Mouse (Mus musculus): ENCODE measurements at regions not wholly inside any gene's neighbourhood (a gene's known extent, or its start where the extent isn't known, plus 50 kb on each side); places are given as distances from the start of the nearest gene placed in this dataset.
"Not testable (repeated sequence)": the region's sequence is repeated elsewhere in the genome, so short reads cannot be mapped to it uniquely, and the experiment has no call there.

- ATAC-seq (replicated peaks; ENCODE audit: low FRiP score, poor library complexity, severe bottlenecking): no peak
These were observed 160.0 kb upstream of the Col8a1 start for GRCm38 (mm10) chr16:57914506-57914905.

DNA sequence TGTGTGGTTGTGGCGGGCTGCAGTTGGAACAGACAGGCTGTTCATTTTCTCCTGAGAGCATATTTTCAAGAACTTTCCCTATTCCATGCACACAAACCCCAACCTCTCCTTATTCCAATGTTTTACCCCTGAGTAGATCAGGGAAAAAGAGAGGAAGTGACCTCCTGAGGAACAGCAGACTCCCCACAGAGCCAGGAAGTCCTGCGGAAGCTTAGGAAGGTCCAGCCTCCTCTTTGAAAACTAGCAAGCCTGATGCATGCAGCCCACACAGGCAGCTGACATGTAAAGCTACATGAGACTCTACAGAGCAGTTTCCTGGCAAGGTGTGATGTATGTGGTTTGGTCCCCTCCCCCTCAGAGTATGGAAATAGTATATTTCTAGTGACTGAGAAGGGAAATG lies 160.9 kb upstream of the Col8a1 start:
- no peak for ATAC-seq (replicated peaks; ENCODE audit: low FRiP score, poor library complexity, severe bottlenecking)

- ATAC-seq (replicated peaks; ENCODE audit: low FRiP score, poor library complexity, severe bottlenecking): no peak
These were observed 169.1 kb upstream of the Col8a1 start for GRCm38 (mm10) chr16:57923447-57924129.

DNA sequence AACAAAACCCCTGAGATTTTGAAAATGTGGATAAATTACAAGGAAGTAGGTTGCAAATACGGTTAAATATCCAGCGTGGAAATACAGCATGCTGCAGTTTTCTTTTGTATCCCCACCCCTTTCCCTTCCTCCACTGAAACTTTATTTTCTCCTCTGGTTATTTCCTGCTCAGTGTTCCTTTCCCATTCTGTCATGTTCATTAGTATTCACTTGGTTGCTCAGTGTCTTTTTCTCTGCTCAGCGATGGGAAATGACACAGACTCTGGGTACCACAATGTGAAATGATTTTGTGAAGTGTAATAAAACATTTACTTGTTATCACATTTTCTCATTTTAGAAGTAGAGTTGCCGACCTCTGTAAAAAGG lies 169.6 kb upstream of the Col8a1 start:
- no peak for ATAC-seq (replicated peaks; ENCODE audit: low FRiP score, poor library complexity, severe bottlenecking)

GRCm38 (mm10) chr16:57927816-57928215 lies 173.3 kb upstream of the Col8a1 start:
- ATAC-seq (replicated peaks; ENCODE audit: low FRiP score, poor library complexity, severe bottlenecking): no peak

- ATAC-seq (replicated peaks; ENCODE audit: low FRiP score, poor library complexity, severe bottlenecking): no peak
These were observed 173.8 kb upstream of the Col8a1 start for GRCm38 (mm10) chr16:57928301-57928700.

- no peak for ATAC-seq (replicated peaks; ENCODE audit: low FRiP score, poor library complexity, severe bottlenecking)
These were observed 174.7 kb upstream of the Col8a1 start for GRCm38 (mm10) chr16:57929151-57929764.

GRCm38 (mm10) chr16:57945404-57945803 lies 190.9 kb upstream of the Col8a1 start:
- ATAC-seq (replicated peaks; ENCODE audit: low FRiP score, poor library complexity, severe bottlenecking): no peak

DNA sequence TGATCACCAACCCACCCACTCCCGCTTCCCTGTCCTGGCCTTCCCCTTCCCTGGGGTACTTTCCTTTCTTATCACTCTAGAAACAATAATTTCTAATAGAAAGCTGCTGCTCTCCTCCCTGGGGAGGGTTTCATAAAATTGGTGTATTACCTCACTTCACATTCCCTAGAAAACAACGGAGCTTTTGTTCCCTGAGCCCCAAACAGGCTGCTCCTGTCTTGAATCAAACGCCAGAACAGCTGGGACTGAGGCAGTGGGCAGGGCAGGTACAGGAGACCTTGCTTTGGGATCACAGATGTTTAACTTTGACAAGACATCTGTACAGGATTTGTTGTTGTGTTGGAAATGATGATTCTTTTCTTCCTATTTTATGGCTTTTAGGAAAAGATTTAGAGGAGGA lies 192.8 kb upstream of the Col8a1 start:
- ATAC-seq (replicated peaks; ENCODE audit: low FRiP score, poor library complexity, severe bottlenecking): no peak

DNA sequence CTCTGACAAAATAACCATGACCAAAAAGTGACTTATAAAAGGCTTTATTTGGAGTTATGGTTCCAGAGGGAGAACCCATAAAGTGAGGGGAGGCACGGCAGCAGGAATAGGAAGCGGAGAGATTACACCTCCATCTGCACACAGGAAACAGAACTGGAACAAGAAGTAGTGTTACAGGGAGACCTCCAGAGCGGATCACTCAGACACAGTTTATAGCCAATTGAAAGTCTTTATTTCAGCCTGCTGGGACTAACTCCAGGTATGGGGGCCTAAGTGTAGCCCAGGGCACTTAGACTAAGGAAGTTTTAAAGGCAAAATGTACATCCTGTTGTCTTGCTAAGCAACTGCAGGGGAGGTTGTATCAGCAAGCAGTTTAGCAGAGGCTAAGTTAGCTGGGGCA lies 195.1 kb upstream of the Col8a1 start:
- ATAC-seq (replicated peaks; ENCODE audit: low FRiP score, poor library complexity, severe bottlenecking): no peak

DNA sequence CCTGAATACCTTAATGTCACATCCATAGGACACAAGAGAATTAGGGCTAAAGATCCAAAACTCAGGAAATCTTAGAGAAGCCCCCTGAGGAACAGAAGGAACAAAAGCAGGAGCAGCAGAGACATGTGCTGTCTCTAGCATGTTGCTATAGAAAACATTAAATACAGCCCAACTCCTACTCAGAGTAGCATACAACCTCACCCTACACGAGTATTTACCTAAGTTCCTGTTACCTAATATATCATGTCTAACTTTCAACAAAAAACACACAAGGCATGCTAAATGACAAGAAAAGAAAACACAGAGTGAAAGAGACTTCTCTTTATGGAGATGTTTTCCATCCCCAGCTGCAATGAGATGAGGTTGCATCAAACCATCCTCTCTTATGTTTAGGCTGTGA lies 216.4 kb upstream of the Col8a1 start:
- no peak for ATAC-seq (replicated peaks; ENCODE audit: low FRiP score, poor library complexity, severe bottlenecking)

DNA sequence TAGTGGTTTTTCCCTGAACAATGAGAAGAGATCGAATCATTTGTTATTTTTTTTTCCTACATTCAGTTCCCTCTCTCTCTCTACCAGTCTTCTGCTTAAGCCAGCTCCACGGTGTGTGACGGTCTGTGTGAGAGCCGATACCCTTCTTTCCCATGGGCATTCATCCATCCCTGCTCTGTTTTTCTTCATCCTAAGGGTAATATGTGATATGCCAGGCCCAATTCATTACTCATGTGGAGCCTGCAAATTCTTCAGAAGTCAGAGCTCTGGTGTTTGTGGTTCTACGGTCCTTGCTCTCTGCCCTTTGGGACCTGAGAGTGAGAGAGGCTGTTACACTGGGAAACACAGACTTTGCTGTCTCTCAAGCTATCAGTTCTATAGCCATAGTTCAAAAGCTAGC lies 229.6 kb upstream of the Col8a1 start:
- no peak for ATAC-seq (replicated peaks; ENCODE audit: low FRiP score, poor library complexity, severe bottlenecking)

DNA sequence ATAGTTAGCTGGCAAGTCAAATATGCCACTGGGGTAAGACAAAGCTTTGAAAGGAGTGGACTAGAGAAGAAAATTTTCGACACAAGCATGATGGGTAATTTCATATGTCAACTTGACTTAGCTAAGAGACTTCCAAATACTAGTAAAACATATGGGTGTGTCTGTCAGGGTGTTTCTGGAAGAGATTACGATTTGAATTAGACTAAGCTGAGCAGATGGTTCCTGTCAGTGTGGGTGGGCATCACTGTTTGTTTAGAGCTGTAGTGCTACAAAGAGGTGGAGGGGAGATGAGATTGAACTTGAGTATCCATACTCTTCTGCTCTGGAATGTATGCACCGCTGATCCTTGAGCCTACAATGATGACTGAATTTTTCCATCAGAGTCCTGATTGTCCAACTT lies 251.2 kb upstream of the Col8a1 start:
- ATAC-seq (replicated peaks; ENCODE audit: low FRiP score, poor library complexity, severe bottlenecking): no peak

DNA sequence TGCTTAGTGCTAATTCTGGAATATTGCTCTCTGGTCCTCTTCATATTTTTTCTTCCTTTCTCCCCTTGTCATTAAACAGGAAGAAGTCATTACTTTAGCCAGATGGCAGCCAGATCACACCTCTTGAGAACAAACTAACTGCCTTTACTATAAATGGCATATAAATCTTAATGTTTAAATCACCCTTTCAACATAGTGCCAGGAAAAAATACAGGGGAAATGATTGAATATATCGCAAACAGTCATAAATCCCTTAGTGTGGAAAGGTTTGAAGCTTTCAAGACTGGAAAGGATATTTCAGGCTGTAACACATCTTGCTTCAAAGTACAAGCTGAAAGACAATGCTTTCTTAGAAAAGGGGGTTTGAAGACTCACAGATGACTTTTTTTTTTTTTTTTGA lies 259.0 kb upstream of the Col8a1 start:
- ATAC-seq (replicated peaks; ENCODE audit: low FRiP score, poor library complexity, severe bottlenecking): no peak

DNA sequence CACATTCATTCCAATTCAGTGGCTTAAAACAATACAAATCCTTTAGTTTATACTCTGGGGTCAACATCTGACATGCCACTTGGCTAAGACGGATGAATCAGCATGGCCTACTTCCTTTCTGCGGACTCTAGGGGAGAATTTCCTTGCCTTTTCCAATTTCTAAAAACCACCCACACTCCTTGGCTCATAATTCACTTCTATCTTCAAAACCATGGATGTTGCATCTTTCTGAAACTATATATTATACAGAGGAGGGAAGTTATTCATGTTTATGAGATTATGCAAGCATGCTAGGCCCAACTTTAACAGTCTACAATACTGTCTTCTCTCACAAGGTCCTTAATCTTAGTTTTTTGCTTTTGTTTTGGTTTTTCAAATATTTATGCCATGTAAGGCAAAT lies 273.0 kb upstream of the Col8a1 start:
- ATAC-seq (replicated peaks; ENCODE audit: low FRiP score, poor library complexity, severe bottlenecking): no peak

DNA sequence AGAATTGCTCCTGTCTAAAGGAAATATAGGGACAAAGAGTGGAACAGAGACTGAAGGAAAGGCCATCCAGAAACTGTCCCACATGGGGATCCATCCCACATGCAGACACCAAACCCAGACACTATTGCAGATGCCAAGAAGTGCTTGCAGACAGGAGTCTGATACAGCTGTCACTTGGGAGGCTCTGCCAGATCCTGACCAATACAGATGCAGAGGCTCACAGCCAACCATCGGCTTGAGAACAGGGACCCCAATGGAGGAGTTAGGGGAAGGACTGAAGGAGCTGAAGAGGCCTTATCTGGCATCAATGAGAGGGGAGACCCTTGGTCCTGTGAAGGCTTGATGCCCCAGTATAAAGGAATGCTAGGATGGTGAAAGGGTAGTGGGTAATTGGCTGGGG lies 274.0 kb upstream of the Col8a1 start:
- ATAC-seq (replicated peaks; ENCODE audit: low FRiP score, poor library complexity, severe bottlenecking): not testable (repeated sequence)

DNA sequence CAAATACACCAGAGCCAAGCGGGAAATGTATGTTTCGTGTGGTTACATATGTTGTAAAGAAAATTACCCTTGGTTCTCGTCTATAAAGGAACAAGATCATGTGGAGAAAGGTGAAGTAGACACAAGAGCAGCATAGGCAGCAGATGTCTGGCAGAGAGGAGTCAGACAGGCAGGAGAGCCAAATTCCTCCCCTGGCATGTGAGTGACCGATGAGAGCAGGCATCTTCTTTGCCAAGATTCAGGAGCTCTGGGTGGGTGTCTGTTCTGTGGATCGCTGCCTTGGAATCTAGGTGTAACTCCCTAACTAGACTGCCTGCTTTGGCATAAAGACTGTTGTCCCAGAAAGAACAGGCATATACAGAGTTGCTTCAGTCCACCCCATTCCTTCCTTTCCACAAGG lies 275.1 kb upstream of the Col8a1 start:
- no peak for ATAC-seq (replicated peaks; ENCODE audit: low FRiP score, poor library complexity, severe bottlenecking)

DNA sequence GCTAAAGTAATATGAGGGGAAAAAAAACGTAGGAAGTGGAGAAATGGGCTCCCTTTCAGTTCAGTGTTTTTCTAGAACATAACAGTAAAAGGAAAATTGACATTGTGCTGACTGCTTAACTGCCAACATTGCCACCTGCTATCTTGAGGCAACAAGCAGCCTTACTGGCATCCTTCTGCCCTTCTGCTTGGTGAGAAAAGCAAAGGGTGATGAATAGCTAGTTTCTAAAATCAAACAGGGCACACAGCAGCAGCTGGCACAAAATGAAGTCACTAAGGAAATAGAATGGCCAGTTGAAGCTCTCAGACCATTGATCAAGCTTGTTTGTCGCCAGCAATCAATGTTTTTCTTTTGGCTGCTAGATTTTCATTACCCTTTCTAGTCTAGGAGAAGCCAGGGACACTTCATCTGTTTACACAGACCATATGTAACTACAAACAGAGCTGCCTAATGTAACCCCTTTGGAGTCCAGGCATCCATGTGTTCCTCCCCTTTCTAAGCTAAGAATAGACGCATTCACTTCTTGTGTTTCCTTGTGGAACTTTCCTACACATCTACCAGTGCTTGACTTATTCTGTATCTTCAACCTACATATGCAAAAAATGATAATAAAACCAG lies 314.2 kb upstream of the Col8a1 start:
- no peak for ATAC-seq (replicated peaks; ENCODE audit: low FRiP score, poor library complexity, severe bottlenecking)

DNA sequence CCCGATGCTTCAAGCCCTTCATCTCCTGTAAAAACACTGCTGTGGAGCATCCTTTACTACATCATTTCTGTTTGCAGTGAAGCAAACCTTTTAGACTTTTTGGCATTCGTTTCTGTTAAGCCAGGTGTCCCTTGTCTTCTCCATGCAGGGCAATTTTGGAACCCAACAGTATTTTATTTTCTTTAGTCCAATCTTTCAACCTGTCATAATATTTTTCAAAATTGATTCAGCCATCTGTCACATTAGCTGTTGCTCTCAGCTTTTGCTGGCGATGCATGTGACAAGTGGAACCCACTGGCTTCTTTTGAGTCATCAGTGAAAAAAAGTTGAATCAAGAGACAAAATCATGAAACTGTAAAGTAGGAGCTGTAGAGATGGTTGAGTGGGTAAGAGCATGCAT lies 317.9 kb upstream of the Col8a1 start:
- ATAC-seq (replicated peaks; ENCODE audit: low FRiP score, poor library complexity, severe bottlenecking): no peak

DNA sequence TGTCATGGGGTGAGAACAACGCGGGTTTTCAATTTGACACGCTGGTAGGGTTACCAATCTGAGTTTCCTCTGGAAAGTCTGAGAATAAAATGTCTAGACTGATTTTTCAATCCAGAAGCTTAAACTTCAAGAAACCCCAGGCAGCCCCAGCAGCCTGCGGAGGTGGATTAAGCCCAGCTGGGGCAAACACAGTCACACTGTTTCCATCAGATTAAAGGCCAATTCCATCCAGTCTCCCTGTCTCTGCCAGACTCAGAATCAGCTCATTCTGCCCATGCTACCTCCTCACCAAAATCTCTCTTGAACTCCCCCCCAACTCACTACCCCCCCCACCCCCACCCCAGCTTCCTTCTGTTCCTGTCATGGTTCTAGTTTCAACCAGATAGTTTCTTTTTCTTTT lies 307.9 kb upstream of the Dcbld2 start:
- no peak for ATAC-seq (replicated peaks; ENCODE audit: low FRiP score, poor library complexity, severe bottlenecking)

DNA sequence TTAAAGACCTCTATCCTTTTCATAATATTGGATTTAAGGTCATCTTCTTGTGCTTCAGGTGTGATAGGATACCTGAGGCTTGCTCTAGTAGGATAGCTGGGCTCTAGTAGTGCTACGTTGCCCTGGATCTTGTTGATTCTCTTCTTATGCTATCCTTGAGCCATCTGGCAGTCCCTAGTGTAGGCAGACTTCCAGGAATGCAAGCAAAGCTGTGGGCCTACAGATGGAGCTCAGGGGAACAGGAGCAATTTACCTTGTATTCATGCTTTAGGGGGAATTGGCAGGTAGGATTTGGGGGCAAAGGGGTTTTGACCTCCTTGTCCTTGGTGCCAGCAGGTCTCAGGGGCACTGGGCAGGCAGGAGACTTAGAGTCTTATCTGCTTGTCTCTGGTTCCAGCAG lies 297.8 kb upstream of the Dcbld2 start:
- ATAC-seq (replicated peaks; ENCODE audit: low FRiP score, poor library complexity, severe bottlenecking): no peak

DNA sequence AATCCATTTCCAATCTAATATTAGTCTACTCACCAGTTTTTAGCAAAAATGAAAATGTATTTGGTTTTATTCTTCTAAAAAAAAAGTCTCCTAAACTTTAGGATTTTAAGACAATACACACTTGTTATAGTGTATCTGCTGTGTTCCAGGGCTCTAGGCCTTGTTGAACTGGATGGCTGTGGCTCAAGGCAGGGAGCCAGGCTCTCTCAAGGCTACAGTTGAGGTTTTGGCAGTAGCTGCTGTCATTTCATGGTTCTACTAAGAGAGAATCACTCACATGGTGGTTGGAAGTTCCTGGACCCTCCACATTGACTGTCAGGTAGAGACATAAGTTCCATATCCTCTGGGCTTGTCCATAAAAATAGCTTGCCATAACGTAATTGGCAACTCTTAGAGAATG lies 282.2 kb upstream of the Dcbld2 start:
- no peak for ATAC-seq (replicated peaks; ENCODE audit: low FRiP score, poor library complexity, severe bottlenecking)
